Mouse (Mus musculus) megakaryocyte, adult 5-6 weeks (primary cell): Measurements from ENCODE around the gene Jrkl. TPM values are rescaled to one million over a fixed set of nuclear protein-coding genes. Genes with fewer than 3 reads are reported as not detected.

Experiments
- total RNA-seq, 2 experiments: library from RNA; stranded (forward) in 1 of 2; stranded (reverse) in 1 of 2; fragments of 153-499, 151-499 nt in 1 of 2; fragments of 221-1000, 200-1000 nt in 1 of 2; gene quantifications; 2 replicates each; pipeline versions ENCODE4 v1.2.3 to v1.2.4; 2015 to 2017

Gene Jrkl
- total RNA-seq, 2 experiments from 2014 or later, result 12.0 to 16.9 TPM

Other genes starting within 250 kb of the Jrkl start
- gene Ccdc82, start 1.1 kb upstream of the Jrkl start, total RNA-seq (2015), result 38.8 and 39.7 TPM in 2 replicates
- gene Ccdc82, start 1.1 kb upstream of the Jrkl start, total RNA-seq (2017), result 60.1 and 67.5 TPM in 2 replicates
- gene Maml2, start 52.1 kb upstream of the Jrkl start, total RNA-seq (2015), result 2.0 and 3.0 TPM in 2 replicates
- 0.62 and 0.77 TPM in 2 replicates for gene Maml2, start 52.1 kb upstream of the Jrkl start, total RNA-seq (2017)
- not detected in 2 replicates for gene Gm17571, start 200.9 kb upstream of the Jrkl start, total RNA-seq (2015)
- gene Gm17571, start 200.9 kb upstream of the Jrkl start, total RNA-seq (2017), result not detected in 2 replicates